Mouse (Mus musculus): ENCODE results near the gene Gm21833. TPM values are rescaled to one million over a fixed set of nuclear protein-coding genes. Genes with fewer than 3 reads are reported as not detected.
"Not testable (repeated sequence)": the region's sequence is repeated elsewhere in the genome, so short reads cannot be mapped to it uniquely, and the experiment has no call there.

The Gm21833 gene
- polyA plus RNA-seq (2021) = not detected

DNA sequence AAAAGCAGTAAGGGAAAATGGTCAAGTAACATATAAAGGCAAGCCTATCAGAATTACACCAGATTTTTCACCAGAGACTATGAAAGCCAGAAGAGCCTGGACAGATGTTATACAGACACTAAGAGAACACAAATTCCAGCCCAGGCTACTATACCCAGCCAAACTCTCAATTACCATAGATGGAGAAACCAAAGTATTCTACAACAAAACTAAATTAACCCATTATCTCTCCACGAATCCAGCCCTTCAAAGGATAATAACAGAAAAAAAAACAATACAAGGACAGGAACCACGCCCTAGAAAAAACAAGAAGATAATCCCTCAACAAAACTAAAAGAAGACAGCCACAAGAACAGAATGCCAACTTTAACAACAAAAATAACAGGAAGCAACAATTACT lies at the start of gene Gm21833:
Gm21833 (plus strand) TSS at position 301 of the 400 bp plus-strand sequence.
- H3K27me3 ChIP-seq; DNase-seq (ENCODE audit: low read depth, low spot score); in situ Hi-C loops (cut with MboI; ENCODE audit: low pct_unique_long_range_greater_than_20kb); CTCF ChIA-PET; POLR2A ChIA-PET; ATAC-seq: not testable (repeated sequence)

DNA sequence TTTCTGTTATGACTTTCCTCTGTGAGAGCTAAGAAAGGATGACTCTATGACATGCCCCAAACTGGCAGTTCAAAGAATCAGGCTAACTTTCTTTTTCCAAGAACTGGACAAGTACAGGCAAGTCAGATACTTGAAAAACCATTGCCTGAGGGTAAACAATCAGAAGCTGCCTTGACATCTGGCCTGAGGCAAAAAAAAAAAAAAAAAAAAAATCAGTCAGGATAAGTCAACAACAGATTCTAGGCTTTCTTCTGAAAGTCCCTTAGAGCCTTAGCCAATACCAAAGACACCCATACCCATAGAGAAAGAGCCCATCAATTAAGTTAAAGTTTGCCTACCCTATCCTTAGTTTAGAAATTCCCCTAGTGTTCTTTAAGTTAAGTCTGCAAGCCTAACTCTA lies 38.7 kb upstream of the Gm21833 start:
- ATAC-seq (no peak), DNase-seq (ENCODE audit: low read depth, low spot score) (no peak)
- H3K27me3 ChIP-seq = no peaks in the 10 kb centered on the region
- no peak for TF ChIP-seq CTCF (IDR thresholded peaks at IDR 0.05)
- ChIA-PET POLR2A (no interaction called here), CTCF (interaction anchor here (1.3 kb wide), 1 partner anchor 12 kb away, joined by 3 read pairs; no protein-coding TSS in a partner anchor)
- in situ Hi-C loops (cut with MboI; ENCODE audit: low pct_unique_long_range_greater_than_20kb) = no loop called here

GRCm38 (mm10) chr16:82796489-82796888 lies 31.7 kb upstream of the Gm21833 start:
- no peak for TF ChIP-seq CTCF (IDR thresholded peaks at IDR 0.05)
- POLR2A ChIA-PET = no interaction called here
- DNase-seq (ENCODE audit: low read depth, low spot score) (no peak), ATAC-seq (no peak)
- in situ Hi-C loops (cut with MboI; ENCODE audit: low pct_unique_long_range_greater_than_20kb) = no loop called here
- CTCF ChIA-PET = no interaction called here
- H3K27me3 ChIP-seq = no peaks in the 10 kb centered on the region

- no peak for TF ChIP-seq CTCF (IDR thresholded peaks at IDR 0.05)
- ATAC-seq (no peak), DNase-seq (ENCODE audit: low read depth, low spot score) (no peak)
- no peaks in the 10 kb centered on the region for H3K27me3 ChIP-seq
- ChIA-PET POLR2A (no interaction called here), CTCF (no interaction called here)
- in situ Hi-C loops (cut with MboI; ENCODE audit: low pct_unique_long_range_greater_than_20kb) = no loop called here
Measured at GRCm38 (mm10) chr16:82815255-82815654, 12.9 kb upstream of the Gm21833 start.

GRCm38 (mm10) chr16:82816615-82817014 lies 11.6 kb upstream of the Gm21833 start:
- CTCF ChIA-PET = no interaction called here
- no peak for DNase-seq (ENCODE audit: low read depth, low spot score)
- in situ Hi-C loops (cut with MboI; ENCODE audit: low pct_unique_long_range_greater_than_20kb) = no loop called here
- H3K27me3 ChIP-seq = no peaks in the 10 kb centered on the region
- no peak for TF ChIP-seq CTCF (IDR thresholded peaks at IDR 0.05)
- no peak for ATAC-seq
- POLR2A ChIA-PET = no interaction called here

- CTCF ChIA-PET = no interaction called here
- ATAC-seq (no peak), DNase-seq (ENCODE audit: low read depth, low spot score) (no peak)
- POLR2A ChIA-PET = no interaction called here
- TF ChIP-seq CTCF (IDR thresholded peaks at IDR 0.05) = no peak
- in situ Hi-C loops (cut with MboI; ENCODE audit: low pct_unique_long_range_greater_than_20kb) = no loop called here
- no peaks in the 10 kb centered on the region for H3K27me3 ChIP-seq
Measured at GRCm38 (mm10) chr16:82855752-82856151, 27.6 kb downstream of the Gm21833 start.

GRCm38 (mm10) chr16:82864590-82864989 lies 36.4 kb downstream of the Gm21833 start:
- no peak for DNase-seq (ENCODE audit: low read depth, low spot score)
- ChIA-PET CTCF (no interaction called here), POLR2A (no interaction called here)
- H3K27me3 ChIP-seq = no peaks in the 10 kb centered on the region
- no peak for ATAC-seq
- no peak for TF ChIP-seq CTCF (IDR thresholded peaks at IDR 0.05)
- in situ Hi-C loops (cut with MboI; ENCODE audit: low pct_unique_long_range_greater_than_20kb) = no loop called here
